Mouse (Mus musculus) liver, postnatal 0 days (tissue): ENCODE data around the gene Hdac9.

Experiments
- CTCF ChIP-seq: sonication (generic); IDR thresholded peaks from 2 replicates; pipeline ENCODE4 v1.5.1; 2016; ENCODE audit warnings: antibody characterized with exemption, low read depth
- EP300 ChIP-seq: IDR thresholded peaks from 2 replicates; pipeline ENCODE4 v1.6.1; 2016; ENCODE audit warnings: antibody characterized with exemption, low read depth, mild to moderate bottlenecking

DNA sequence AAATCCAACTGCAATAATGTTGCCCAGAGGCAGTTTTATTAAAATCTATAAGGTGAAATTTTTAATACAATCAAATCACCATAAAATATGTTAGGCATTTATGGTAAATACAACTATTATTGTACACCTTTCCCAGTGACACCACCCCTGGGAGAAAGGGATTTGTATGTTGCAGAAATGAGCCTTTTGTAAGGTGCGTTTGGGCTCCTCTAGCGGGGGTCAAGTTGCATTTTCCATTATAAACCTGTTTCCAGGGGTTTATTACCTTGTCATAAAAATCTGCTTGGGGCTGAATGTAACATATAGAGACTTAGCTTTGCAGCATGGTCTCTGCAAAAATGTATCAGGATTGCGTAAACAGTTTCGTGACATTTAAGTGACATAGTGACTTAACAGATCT lies 312.4 kb downstream of the Hdac9 start:
- TF ChIP-seq EP300 (no peak), CTCF (no peak)
